Mouse (Mus musculus) gastrocnemius, postnatal 10 days (tissue): Measurements from ENCODE around the gene Nrd1. TPM values are rescaled to one million over a fixed set of nuclear protein-coding genes. Genes with fewer than 3 reads are reported as not detected.
A peak's percentile ranks its signal among the peaks of the same experiment; 100 is the strongest.

Experiments used
- DNase-seq: peaks from one replicate; pipeline ENCODE4 v3.0.0; 2021; ENCODE audit warnings: mixed read lengths
- microRNA-seq, 2 experiments: library from miRNA; unstranded; fragments of <30 nt; microRNA quantifications; one replicate each; pipeline ENCODE4 v1.2.0; 2021
- total RNA-seq, 2 experiments: library from RNA; stranded (reverse); gene quantifications; 2 replicates each; pipeline ENCODE4 v1.2.3; 2021

Gene Nrd1
- total RNA-seq, 2 experiments from 2014 or later = 80.9 to 113 TPM

DNA sequence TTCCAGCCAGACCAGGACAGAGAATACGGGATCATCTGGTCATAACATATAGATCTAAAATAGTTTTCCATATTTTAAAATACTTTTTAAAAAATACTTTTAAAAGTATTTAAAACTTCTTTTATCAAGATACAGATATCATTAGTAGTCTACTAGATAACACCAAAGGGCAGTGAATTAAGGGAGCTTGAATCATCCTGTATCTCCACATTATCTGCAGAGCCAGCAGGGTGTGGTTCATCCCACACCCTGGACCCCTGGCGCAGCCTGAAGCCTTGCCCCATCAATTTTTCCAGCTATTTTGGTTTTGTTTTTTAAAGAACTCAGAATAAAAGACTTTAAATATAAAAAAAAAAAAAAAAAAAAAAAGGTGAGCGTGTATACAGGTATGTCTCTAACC is 98.4 kb downstream of the Nrd1 start:
- no peak for DNase-seq

DNA sequence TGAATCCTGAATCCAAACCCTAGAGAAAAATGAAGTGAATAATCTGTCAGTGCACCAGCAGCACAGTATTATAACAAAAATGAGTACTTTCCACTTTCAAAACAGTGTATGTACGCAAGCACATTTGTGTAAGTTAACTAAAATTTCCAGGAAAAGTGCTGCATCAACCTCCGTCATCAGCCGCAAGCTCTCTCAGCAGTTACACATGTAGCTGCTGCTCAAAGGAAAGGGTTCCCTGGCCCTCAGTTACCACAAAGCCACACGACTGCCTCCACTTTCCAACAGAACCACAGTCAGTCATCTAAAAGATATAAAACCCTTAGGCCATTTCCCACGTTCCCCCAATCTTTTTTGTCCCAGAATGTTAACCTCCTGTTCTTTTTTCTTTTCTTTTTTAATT is 102.1 kb downstream of the Nrd1 start:
- DNase-seq = no peak

DNA sequence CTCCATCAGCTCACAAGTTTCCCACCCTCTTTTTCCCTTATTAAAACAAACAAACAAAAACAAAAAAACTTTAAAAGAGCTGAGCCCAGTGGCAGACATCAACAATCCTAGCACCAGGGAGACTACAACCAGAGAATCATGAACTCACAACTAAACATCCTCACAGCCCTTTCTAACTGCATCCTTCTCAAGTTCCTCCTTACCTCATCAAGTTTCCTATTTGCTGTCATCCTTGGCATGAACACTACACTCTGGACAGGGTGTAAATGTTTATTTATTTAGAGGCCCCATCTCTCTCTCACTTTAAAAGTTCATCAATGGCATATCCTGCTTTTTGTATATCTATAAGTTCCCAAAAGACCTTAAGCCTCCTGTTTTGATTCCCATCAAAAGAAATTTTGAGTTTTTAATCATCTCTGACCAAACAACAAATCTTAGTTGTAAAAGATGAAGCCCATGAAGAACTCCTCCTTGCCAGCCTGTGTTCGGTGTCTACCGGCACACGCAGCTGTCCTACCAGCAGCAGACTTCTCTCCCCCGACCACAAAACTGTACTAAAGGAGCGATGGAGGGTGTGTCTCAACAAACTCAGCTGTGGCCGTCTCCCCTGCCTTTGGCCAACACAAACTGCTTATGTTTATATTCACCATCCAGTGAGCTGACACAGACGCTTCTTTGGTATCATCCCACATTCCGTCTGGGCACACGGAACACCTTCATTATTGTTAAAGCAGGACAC is 102.9 kb downstream of the Nrd1 start:
- no peak for DNase-seq

DNA sequence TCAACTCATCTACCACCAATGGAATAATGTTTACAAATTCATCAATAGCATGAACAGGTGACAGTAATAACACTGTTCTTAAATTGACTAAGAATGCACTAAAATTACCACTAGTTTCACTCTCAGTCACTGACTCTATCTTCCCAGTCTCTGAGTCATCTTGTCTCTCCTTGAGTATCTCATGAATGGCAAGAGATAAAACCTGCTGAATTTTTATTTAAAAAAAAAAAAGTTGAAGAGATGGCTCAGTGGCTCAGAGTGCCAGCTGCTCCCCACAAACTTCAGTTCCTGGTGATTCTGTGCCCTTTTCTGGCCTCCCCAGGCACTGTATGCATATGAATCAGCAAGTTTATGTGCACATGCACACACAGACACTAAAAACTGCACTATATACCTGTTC is 104.8 kb downstream of the Nrd1 start:
- DNase-seq = no peak

DNA sequence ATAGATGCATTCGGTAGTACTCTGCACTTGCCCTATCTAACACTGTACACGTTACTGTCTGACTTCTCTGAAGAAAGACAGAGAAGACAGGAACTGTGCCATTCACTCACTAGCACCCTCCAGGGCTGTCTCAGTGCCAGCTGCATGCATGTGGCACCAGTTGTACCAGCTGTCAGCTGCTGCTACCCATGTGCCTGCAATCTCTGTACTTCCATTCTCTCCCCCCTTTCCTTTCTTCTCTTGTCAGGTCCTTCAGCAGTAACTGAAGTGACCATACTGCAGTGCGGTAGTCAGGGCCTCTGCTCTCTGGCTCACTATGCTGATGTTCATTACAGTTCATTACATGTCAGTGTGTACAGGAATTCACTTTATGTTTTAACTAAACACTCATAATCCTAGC is 105.6 kb downstream of the Nrd1 start:
- DNase-seq = peak; percentile 32

DNA sequence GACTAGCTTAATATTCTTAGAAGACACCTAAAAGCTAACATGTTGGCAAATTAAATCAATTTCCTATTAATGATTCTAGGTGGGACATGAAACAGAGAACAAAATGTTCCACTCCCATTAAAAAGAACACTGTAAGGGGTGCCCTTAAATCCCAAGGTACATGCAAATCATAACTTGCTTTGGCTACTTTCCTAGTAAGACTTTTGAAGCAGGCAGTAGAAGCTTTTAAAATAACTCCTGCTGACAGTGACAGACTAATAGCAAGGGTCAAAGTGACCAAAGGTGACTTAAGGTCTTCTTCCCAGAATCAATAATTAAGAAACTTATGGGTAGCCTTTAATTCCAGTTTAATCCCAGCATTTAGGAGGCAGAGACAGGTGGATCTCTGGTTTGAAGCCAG is 106.1 kb downstream of the Nrd1 start:
- DNase-seq = no peak

DNA sequence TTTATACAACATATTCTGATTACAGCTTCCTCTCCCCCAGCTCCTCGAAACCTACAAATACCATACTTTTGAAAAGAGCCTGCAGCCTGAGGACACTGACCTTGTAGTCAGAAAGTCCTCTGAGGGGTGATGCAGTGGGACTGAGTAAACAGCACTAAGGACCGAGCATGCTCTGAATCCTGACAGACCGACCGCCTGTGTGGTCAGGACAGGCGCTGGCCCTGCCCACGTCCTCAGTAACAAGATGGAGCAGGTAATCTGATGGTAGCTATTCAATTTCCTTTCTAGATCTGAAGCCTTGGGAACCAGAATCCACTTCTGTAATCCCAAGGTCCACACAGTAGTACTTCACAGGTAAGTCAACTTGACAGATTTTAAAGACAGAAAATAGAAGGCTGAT is 108.6 kb downstream of the Nrd1 start:
- no peak for DNase-seq

DNA sequence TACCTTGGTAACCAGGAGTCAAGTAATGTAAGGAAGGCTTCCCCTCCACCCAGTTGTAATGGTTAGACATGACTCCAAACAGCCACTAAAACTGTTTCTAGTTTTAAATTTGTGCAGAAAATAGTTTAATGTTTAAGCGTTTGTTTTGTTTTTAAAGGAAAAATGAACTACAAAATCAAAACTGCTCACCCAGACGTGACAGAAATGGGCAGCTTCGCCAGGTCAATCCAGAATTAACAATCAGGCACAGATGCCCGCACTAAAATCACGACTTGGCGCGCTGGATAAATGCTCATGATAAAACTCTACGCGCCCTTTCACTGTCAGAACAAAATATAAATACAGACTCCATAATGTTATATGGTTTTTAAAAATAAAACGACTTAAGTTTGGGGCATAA is 109.2 kb downstream of the Nrd1 start:
- DNase-seq = no peak

DNA sequence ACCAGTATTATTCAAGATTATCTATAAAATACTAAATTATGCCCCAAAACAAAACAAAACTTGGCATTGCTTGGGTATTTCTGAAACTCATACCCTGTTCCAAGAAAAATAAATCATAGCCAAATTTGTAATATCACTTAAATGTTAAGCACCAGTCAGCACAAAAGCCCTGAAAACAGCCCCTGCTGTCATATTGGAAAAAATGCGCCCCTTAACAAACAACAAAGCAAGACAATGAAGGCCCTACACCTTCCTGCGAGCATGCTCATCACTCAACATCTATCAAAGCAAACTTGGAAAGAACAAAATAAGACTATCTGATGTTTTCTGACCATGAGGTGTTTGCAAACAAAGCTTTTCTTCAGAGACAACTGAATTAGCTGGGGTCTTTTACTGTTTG is 110.5 kb downstream of the Nrd1 start:
- DNase-seq = no peak

Small RNAs within 50 kb of the gene (microRNA-seq; reads per million reads assigned to microRNA genes)
- 0 reads per million in 2 experiments for gene Mir761

Other genes starting within 250 kb of the Nrd1 start
- gene Zfyve9, start 219.9 kb upstream of the Nrd1 start, total RNA-seq = 10 to 100 TPM; 26.1 to 28.5 TPM
- gene Btf3l4, start 167.0 kb upstream of the Nrd1 start, total RNA-seq = 10 to 100 TPM; 72.7 to 76.4 TPM
- gene Txndc12, start 166.1 kb upstream of the Nrd1 start, total RNA-seq = 10 to 100 TPM; 26.8 to 27.3 TPM
- 10 to 100 TPM; 16.8 to 18.5 TPM for gene Kti12, start 152.9 kb upstream of the Nrd1 start, total RNA-seq
- gene A730015C16Rik, start 152.0 kb upstream of the Nrd1 start, total RNA-seq = not detected
- gene Rab3b, start 121.6 kb upstream of the Nrd1 start, total RNA-seq = 1 to 10 TPM in 1 of 2 experiments, under 1 TPM in 1; 0.52 to 1.1 TPM
- gene Osbpl9, start 201.6 kb downstream of the Nrd1 start, total RNA-seq = 10 to 100 TPM; 93.6 to 98.0 TPM
- not detected for gene Calr4, start 233.8 kb downstream of the Nrd1 start, total RNA-seq